Mouse (Mus musculus) lung, postnatal 0 days (tissue): ENCODE data around the gene Dus3l.

Source experiments
- CTCF ChIP-seq: IDR thresholded peaks from 2 replicates; pipeline ENCODE4 v1.5.1; 2016; ENCODE audit warnings: antibody characterized with exemption, mild to moderate bottlenecking
- EP300 ChIP-seq: IDR thresholded peaks from 2 replicates; pipeline ENCODE4 v1.6.1; 2016; ENCODE audit warnings: antibody characterized with exemption, mild to moderate bottlenecking, control low read depth

GRCm38 (mm10) chr17:56740118-56740787 lies 24.3 kb upstream of the Dus3l start:
- TF ChIP-seq CTCF (no peak), EP300 (no peak)
